Mouse (Mus musculus) MEL (cell line): ENCODE data around the gene Col9a2. TPM values are rescaled to one million over a fixed set of nuclear protein-coding genes. Genes with fewer than 3 reads are reported as not detected.

ENCODE experiments used
- DNase-seq: peaks from one replicate; pipeline ENCODE4 v3.0.0; 2011; ENCODE audit warnings: low read depth, low spot score
- H3K27ac ChIP-seq: 2 replicates; pipeline ENCODE4 v1.5.1; 2012; ENCODE audit warnings: low read depth, mild to moderate bottlenecking, control low read depth, low read length, moderate library complexity; ENCODE audit not compliant: control insufficient read depth
- H3K27me3 ChIP-seq, 2 experiments: fragments of 150-350 bp in 1 of 2; sonication (generic) in 1 of 2; 2 replicates each; pipeline ENCODE4 v1.6.1; 2012; ENCODE audit warnings: low read length in 2 of 2, mild to moderate bottlenecking in 2 of 2, improper control_type of control experiment in 1 of 2, moderate library complexity in 1 of 2; ENCODE audit not compliant: insufficient read depth in 2 of 2, control insufficient read depth in 1 of 2
- H3K36me3 ChIP-seq, 2 experiments: 2 replicates each; pipeline ENCODE4 v1.6.1; 2012 to 2014; ENCODE audit warnings: low read length in 2 of 2, improper control_type of control experiment in 1 of 2, inconsistent platforms in 1 of 2, mild to moderate bottlenecking in 1 of 2; ENCODE audit not compliant: insufficient read depth in 2 of 2, control insufficient read depth in 1 of 2
- H3K4me1 ChIP-seq, 2 experiments: fragments of 150-350 bp in 1 of 2; sonication (generic) in 1 of 2; 2 replicates each; pipeline ENCODE4 v1.6.1; 2012; ENCODE audit warnings: low read length in 2 of 2, improper control_type of control experiment in 1 of 2, mild to moderate bottlenecking in 1 of 2; ENCODE audit not compliant: insufficient read depth in 2 of 2, control insufficient read depth in 1 of 2
- H3K4me3 ChIP-seq, 2 experiments: fragments of 150-350 bp in 1 of 2; sonication (generic) in 1 of 2; 2 replicates each; pipeline ENCODE4 v1.5.1; 2012; ENCODE audit warnings: low read depth in 2 of 2, low read length in 2 of 2, mild to moderate bottlenecking in 2 of 2, moderate library complexity in 2 of 2, control low read depth in 1 of 2, improper control_type of control experiment in 1 of 2; ENCODE audit not compliant: control insufficient read depth in 1 of 2, insufficient read depth in 1 of 2
- H3K79me2 ChIP-seq: 2 replicates; pipeline ENCODE4 v1.6.1; 2012; ENCODE audit warnings: mild to moderate bottlenecking, low read length, moderate library complexity; ENCODE audit not compliant: control insufficient read depth, poor library complexity, insufficient read depth
- H3K9ac ChIP-seq: 2 replicates; pipeline ENCODE4 v1.6.1; 2012; ENCODE audit warnings: low read depth, mild to moderate bottlenecking, control low read depth, low read length, moderate library complexity; ENCODE audit not compliant: control insufficient read depth, poor library complexity, severe bottlenecking
- H3K9me3 ChIP-seq: fragments of 150-350 bp; sonication (generic); replicated peaks from 2 replicates; pipeline ENCODE4 v1.6.1; 2012; ENCODE audit warnings: mild to moderate bottlenecking, low read length, improper control_type of control experiment, moderate library complexity; ENCODE audit not compliant: insufficient read depth
- BHLHE40 ChIP-seq: IDR thresholded peaks from 2 replicates; pipeline ENCODE4 v1.6.1; 2012; ENCODE audit warnings: low read depth, mild to moderate bottlenecking, inconsistent platforms, low read length, improper control_type of control experiment, borderline replicate concordance
- CTCF ChIP-seq, 3 experiments: IDR thresholded peaks in 2 of 3; conservative IDR thresholded peaks in 1 of 3; 2 replicates each; pipeline ENCODE4 v1.5.1; 2011 to 2012; ENCODE audit warnings: low read length in 3 of 3, low read depth in 2 of 3, mild to moderate bottlenecking in 2 of 3, improper control_type of control experiment in 1 of 3, inconsistent platforms in 1 of 3, mixed read lengths in 1 of 3, moderate library complexity in 1 of 3; ENCODE audit not compliant: control insufficient read depth in 1 of 3, insufficient read depth in 1 of 3, poor library complexity in 1 of 3, severe bottlenecking in 1 of 3
- E2F4 ChIP-seq: IDR thresholded peaks from 2 replicates; pipeline ENCODE4 v1.6.1; 2011; ENCODE audit warnings: low read depth, low read length, improper control_type of control experiment, borderline replicate concordance
- ELF1 ChIP-seq: IDR thresholded peaks from 2 replicates; pipeline ENCODE4 v1.6.1; 2014; ENCODE audit warnings: low read depth, mild to moderate bottlenecking, inconsistent platforms, low read length, improper control_type of control experiment, moderate library complexity
- EP300 ChIP-seq, 2 experiments: IDR thresholded peaks; 2 replicates each; pipeline ENCODE4 v1.6.1; 2011; ENCODE audit warnings: improper control_type of control experiment in 2 of 2, low read length in 2 of 2, low read depth in 1 of 2, mild to moderate bottlenecking in 1 of 2
- ETS1 ChIP-seq: IDR thresholded peaks from 2 replicates; pipeline ENCODE4 v1.6.1; 2012; ENCODE audit warnings: low read depth, mild to moderate bottlenecking, inconsistent platforms, low read length, improper control_type of control experiment, moderate library complexity
- GABPA ChIP-seq: IDR thresholded peaks from 2 replicates; pipeline ENCODE4 v1.6.1; 2012; ENCODE audit warnings: low read depth, mild to moderate bottlenecking, inconsistent platforms, low read length, improper control_type of control experiment, moderate library complexity
- HCFC1 ChIP-seq: IDR thresholded peaks from 2 replicates; pipeline ENCODE4 v1.6.1; 2012; ENCODE audit warnings: low read depth, mild to moderate bottlenecking, inconsistent platforms, low read length, improper control_type of control experiment, moderate library complexity
- JUND ChIP-seq: IDR thresholded peaks from 2 replicates; pipeline ENCODE4 v1.6.1; 2011; ENCODE audit warnings: low read depth, mild to moderate bottlenecking, improper control_type of control experiment, low read length
- KAT2A ChIP-seq: conservative IDR thresholded peaks from 2 replicates; pipeline ENCODE4 v1.6.1; 2012; ENCODE audit warnings: low read depth, low read length, improper control_type of control experiment, inconsistent platforms
- MAFK ChIP-seq: IDR thresholded peaks from 2 replicates; pipeline ENCODE4 v1.6.1; 2011; ENCODE audit warnings: low read depth, mild to moderate bottlenecking, low read length, improper control_type of control experiment, borderline replicate concordance
- MAX ChIP-seq: IDR thresholded peaks from 2 replicates; pipeline ENCODE4 v1.6.1; 2011; ENCODE audit warnings: low read length, improper control_type of control experiment
- MAZ ChIP-seq: IDR thresholded peaks from 2 replicates; pipeline ENCODE4 v1.6.1; 2012; ENCODE audit warnings: low read depth, mild to moderate bottlenecking, inconsistent platforms, low read length, improper control_type of control experiment
- MEF2A ChIP-seq: IDR thresholded peaks from 2 replicates; pipeline ENCODE4 v1.6.1; 2014; ENCODE audit warnings: low read depth, mild to moderate bottlenecking, inconsistent platforms, low read length, improper control_type of control experiment; ENCODE audit not compliant: poor library complexity, insufficient replicate concordance, severe bottlenecking; ENCODE audit errors: extremely low read depth
- MXI1 ChIP-seq: IDR thresholded peaks from 2 replicates; pipeline ENCODE4 v1.6.1; 2011; ENCODE audit warnings: mild to moderate bottlenecking, low read depth, low read length, improper control_type of control experiment
- MYC ChIP-seq: IDR thresholded peaks from 2 replicates; pipeline ENCODE4 v1.6.1; 2011; ENCODE audit warnings: low read depth, mild to moderate bottlenecking, low read length, improper control_type of control experiment, moderate library complexity
- NELFE ChIP-seq: IDR thresholded peaks from 2 replicates; pipeline ENCODE4 v1.6.1; 2011; ENCODE audit warnings: low read depth, low read length, improper control_type of control experiment
- POLR2A ChIP-seq, 2 experiments: IDR thresholded peaks; 2 replicates each; pipeline ENCODE4 v1.6.1; 2011 to 2012; ENCODE audit warnings: low read length in 2 of 2, mild to moderate bottlenecking in 2 of 2, control low read depth in 1 of 2, improper control_type of control experiment in 1 of 2, low read depth in 1 of 2, moderate library complexity in 1 of 2; ENCODE audit not compliant: control insufficient read depth in 1 of 2, insufficient read depth in 1 of 2, poor library complexity in 1 of 2
- POLR2AphosphoS2 ChIP-seq: IDR thresholded peaks from 2 replicates; pipeline ENCODE4 v1.6.1; 2011; ENCODE audit warnings: low read length, improper control_type of control experiment
- POLR2AphosphoS5 ChIP-seq: IDR thresholded peaks from 2 replicates; pipeline ENCODE4 v1.6.1; 2012; ENCODE audit warnings: low read depth, borderline replicate concordance, mild to moderate bottlenecking, inconsistent platforms, low read length, moderate library complexity, mixed read lengths
- RAD21 ChIP-seq: IDR thresholded peaks from 2 replicates; pipeline ENCODE4 v1.6.1; 2011; ENCODE audit warnings: mild to moderate bottlenecking, low read depth, low read length, improper control_type of control experiment
- SMC3 ChIP-seq: IDR thresholded peaks from 2 replicates; pipeline ENCODE4 v1.6.1; 2011; ENCODE audit warnings: low read depth, low read length, improper control_type of control experiment
- TAL1 ChIP-seq: IDR thresholded peaks from 2 replicates; pipeline ENCODE4 v1.6.1; 2012; ENCODE audit warnings: mild to moderate bottlenecking, inconsistent platforms, low read length, moderate library complexity, mixed read lengths
- TCF12 ChIP-seq: IDR thresholded peaks from 2 replicates; pipeline ENCODE4 v1.6.1; 2014; ENCODE audit warnings: low read depth, mild to moderate bottlenecking, inconsistent platforms, low read length, improper control_type of control experiment, moderate library complexity
- UBTF ChIP-seq: IDR thresholded peaks from 2 replicates; pipeline ENCODE4 v1.6.1; 2012; ENCODE audit warnings: low read depth, mild to moderate bottlenecking, inconsistent platforms, low read length, improper control_type of control experiment, moderate library complexity, borderline replicate concordance; ENCODE audit not compliant: insufficient read depth
- USF1 ChIP-seq: IDR thresholded peaks from 2 replicates; pipeline ENCODE4 v1.6.1; 2014; ENCODE audit warnings: low read depth, mild to moderate bottlenecking, inconsistent platforms, low read length, improper control_type of control experiment, moderate library complexity
- ZC3H11A ChIP-seq: IDR thresholded peaks from 2 replicates; pipeline ENCODE4 v1.6.1; 2012; ENCODE audit warnings: low read depth, mild to moderate bottlenecking, inconsistent platforms, low read length, improper control_type of control experiment
- ZKSCAN1 ChIP-seq: IDR thresholded peaks from 2 replicates; pipeline ENCODE4 v1.6.1; 2012; ENCODE audit warnings: low read depth, mild to moderate bottlenecking, inconsistent platforms, low read length, improper control_type of control experiment, moderate library complexity
- ZMIZ1 ChIP-seq: IDR thresholded peaks from 2 replicates; pipeline ENCODE4 v1.6.1; 2012; ENCODE audit warnings: low read depth, mild to moderate bottlenecking, inconsistent platforms, low read length, improper control_type of control experiment, moderate library complexity
- polyA plus RNA-seq, 2 experiments: library from polyadenylated mRNA; stranded (reverse) in 1 of 2; unstranded in 1 of 2; fragments of >175 nt in 1 of 2; fragments of >200 nt in 1 of 2; gene quantifications; 2 replicates each; pipeline versions ENCODE4 v1.2.1 to v1.2.4; 2012; ENCODE audit warnings: low replicate concordance in 2 of 2, low read depth in 1 of 2; ENCODE audit not compliant: insufficient read length in 2 of 2, insufficient read depth in 1 of 2, missing spikeins in 1 of 2
- total RNA-seq: library from RNA; depleted of rRNA; stranded (reverse); fragments of 300-350 nt; gene quantifications from 2 replicates; pipeline ENCODE4 v1.2.3, GENCODE M21; 2012

Col9a2 gene
- total and polyA plus RNA-seq, 3 experiments, result 0.12 TPM; not detected in 2

DNA sequence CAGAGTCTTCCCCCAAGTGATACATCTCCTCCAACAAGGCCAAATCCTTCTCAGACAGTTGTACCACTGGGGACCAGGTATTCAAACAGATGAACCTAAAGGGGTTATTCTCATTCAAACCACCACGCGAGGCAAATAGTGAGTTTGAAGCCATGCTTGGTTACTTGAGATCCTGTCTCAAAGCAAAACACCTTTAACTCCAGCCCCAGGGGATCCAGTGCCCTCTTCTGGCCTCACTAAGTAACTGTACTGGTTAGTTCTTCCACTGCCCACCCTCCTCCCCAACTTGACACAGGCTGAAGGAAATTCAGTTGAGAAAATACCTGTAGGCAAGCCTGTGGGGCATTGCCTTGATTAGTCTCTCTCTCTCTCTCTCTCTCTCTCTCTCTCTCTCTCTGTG is 6.2 kb upstream of the Col9a2 start:
- DNase-seq, result peak; percentile 55
- H3K27ac ChIP-seq, result no peak overlapping the region
- no peaks in the 10 kb centered on the region for H3K79me2 ChIP-seq
- no peak overlapping the region for H3K4me3 ChIP-seq
- peaks cover 0 to 3% of the 10 kb centered on the region in 2 experiments; a peak in 1 of 4 replicates for H3K36me3 ChIP-seq
- TF ChIP-seq NELFE, result no peak
- no peak for TF ChIP-seq MAX
- TF ChIP-seq TCF12, result no peak
- no peak for TF ChIP-seq POLR2A (IDR thresholded peaks at IDR 0.05; ENCODE audit: control insufficient read depth in 1 of 2, insufficient read depth in 1 of 2, low read depth in 1 of 2, low read length in 2 of 2, poor library complexity in 1 of 2)
- no peak for TF ChIP-seq KAT2A
- TF ChIP-seq POLR2AphosphoS2, result no peak
- TF ChIP-seq ETS1, result no peak
- TF ChIP-seq TAL1, result no peak
- TF ChIP-seq ELF1, result no peak
- TF ChIP-seq HCFC1, result no peak
- TF ChIP-seq RAD21, result peak; percentile 35
- no peak for TF ChIP-seq ZKSCAN1
- peak; percentile 45 for TF ChIP-seq SMC3
- TF ChIP-seq ZC3H11A, result no peak
- TF ChIP-seq MAZ, result no peak
- TF ChIP-seq CTCF (IDR thresholded peaks at IDR 0.05 in 2 of 3, conservative IDR thresholded peaks at IDR 0.05 in 1 of 3; ENCODE audit: control insufficient read depth in 1 of 3, insufficient read depth in 1 of 3, low read depth in 2 of 3, low read length in 3 of 3, poor library complexity in 1 of 3, severe bottlenecking in 1 of 3), result peak; percentile 27 to 53 (median 34); a peak in 5 of 6 replicates
- no peak for TF ChIP-seq UBTF
- no peak for TF ChIP-seq MYC
- TF ChIP-seq E2F4, result no peak
- no peak for TF ChIP-seq MXI1
- TF ChIP-seq JUND, result no peak
- no peak overlapping the region for H3K9ac ChIP-seq
- no peaks in the 10 kb centered on the region for H3K27me3 ChIP-seq
- no peaks in the 10 kb centered on the region for H3K9me3 ChIP-seq
- H3K4me1 ChIP-seq, result 0 out of 4 replicates have a peak, but pooled peaks cover 0 to 2% of the 10 kb centered on the region in 2 experiments

DNA sequence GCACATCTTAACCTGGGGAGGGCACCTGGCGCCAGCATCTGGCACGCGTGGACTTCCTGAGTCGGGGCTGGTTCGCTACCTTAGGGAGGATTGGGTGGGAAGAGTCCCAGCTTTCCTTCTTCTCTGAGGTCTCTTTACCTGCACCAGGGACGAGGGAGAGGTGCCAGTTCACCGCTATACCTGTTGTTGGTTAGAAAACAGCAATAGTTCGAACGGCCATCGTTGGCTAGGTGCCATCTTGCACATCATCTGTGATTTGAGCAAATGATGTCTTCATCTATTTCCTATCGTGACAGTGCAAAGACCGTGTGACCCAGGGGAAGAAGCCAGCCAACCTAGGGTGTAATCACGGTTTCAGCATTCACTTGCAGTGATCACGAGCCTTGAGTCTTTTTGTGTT is 1.1 kb downstream of the Col9a2 start:
- no peak overlapping the region for H3K4me3 ChIP-seq

More for the DNA sequence above, 1.1 kb downstream of the Col9a2 start:
- Histone ChIP-seq H3K9ac (no peak overlapping the region), H3K27me3 (peaks cover 0 to 6% of the 10 kb centered on the region in 2 experiments; a peak in 2 of 4 replicates), H3K4me1 (no peaks in the 10 kb centered on the region), H3K36me3 (no peaks in the 10 kb centered on the region), H3K27ac (no peak overlapping the region), H3K9me3 (no peaks in the 10 kb centered on the region), H3K79me2 (no peaks in the 10 kb centered on the region)
- no peak for DNase-seq
- TF ChIP-seq EP300 (IDR thresholded peaks at IDR 0.05; ENCODE audit: low read depth in 1 of 2, low read length in 2 of 2), result no peak
- TF ChIP-seq USF1, result no peak
- TF ChIP-seq POLR2A (IDR thresholded peaks at IDR 0.05; ENCODE audit: control insufficient read depth in 1 of 2, insufficient read depth in 1 of 2, low read depth in 1 of 2, low read length in 2 of 2, poor library complexity in 1 of 2), result no peak
- no peak for TF ChIP-seq POLR2AphosphoS5
- TF ChIP-seq MEF2A, result no peak
- no peak for TF ChIP-seq POLR2AphosphoS2
- no peak for TF ChIP-seq MAFK
- TF ChIP-seq RAD21, result no peak
- TF ChIP-seq ZMIZ1, result no peak
- TF ChIP-seq GABPA, result no peak
- no peak for TF ChIP-seq ETS1
- no peak for TF ChIP-seq MXI1
- TF ChIP-seq HCFC1, result no peak
- no peak for TF ChIP-seq BHLHE40
- no peak for TF ChIP-seq TAL1
